Mouse (Mus musculus) embryonic fibroblast, embryonic 13.5 days (primary cell): ENCODE measurements around the gene Dnm2. TPM values are rescaled to one million over a fixed set of nuclear protein-coding genes. Genes with fewer than 3 reads are reported as not detected.

Experiments
- H3K27ac ChIP-seq: 2 replicates; pipeline ENCODE4 v1.5.1; 2012; ENCODE audit warnings: low read length, control low read depth, inconsistent platforms; ENCODE audit not compliant: insufficient read depth
- H3K4me1 ChIP-seq: 2 replicates; pipeline ENCODE4 v1.6.1; 2011; ENCODE audit warnings: low read length; ENCODE audit not compliant: control insufficient read depth, insufficient read depth
- H3K4me3 ChIP-seq: 2 replicates; pipeline ENCODE4 v1.5.1; 2011; ENCODE audit warnings: mild to moderate bottlenecking, control low read depth, low read length; ENCODE audit not compliant: insufficient read depth
- CTCF ChIP-seq: IDR thresholded peaks from 2 replicates; pipeline ENCODE4 v1.5.1; 2011; ENCODE audit warnings: mild to moderate bottlenecking, control low read depth, low read length, moderate library complexity, borderline replicate concordance; ENCODE audit not compliant: insufficient read depth
- POLR2A ChIP-seq: IDR thresholded peaks from 2 replicates; pipeline ENCODE4 v1.6.1; 2011; ENCODE audit warnings: low read depth, mild to moderate bottlenecking, control low read depth, low read length, moderate library complexity
- polyA plus RNA-seq: library from polyadenylated mRNA; stranded (reverse); fragments of >200 nt; gene quantifications from 2 replicates; pipeline ENCODE4 v1.2.4, GENCODE M21; 2011; ENCODE audit warnings: low read depth; ENCODE audit not compliant: missing spikeins, insufficient read length

Dnm2 gene
- polyA plus RNA-seq, 1 experiment: 77.2 TPM

DNA sequence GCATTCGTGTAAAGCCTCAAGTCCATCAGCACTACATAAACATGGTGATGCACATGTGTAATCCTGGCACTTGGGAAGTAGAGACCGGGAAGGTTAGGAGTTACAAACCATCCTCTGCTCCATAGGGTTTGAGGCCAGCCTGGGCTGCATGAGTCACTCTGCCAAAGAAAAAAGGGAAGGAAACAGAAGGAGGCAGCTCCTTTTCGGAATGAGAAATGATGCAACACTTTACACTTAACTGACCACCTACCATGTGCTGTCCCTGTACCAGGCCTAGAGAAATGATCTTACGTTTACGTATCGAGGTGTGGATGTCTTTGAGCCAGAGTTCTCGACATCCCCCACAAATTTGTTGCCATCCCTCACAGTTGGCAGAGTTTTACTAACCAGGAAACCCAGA lies 28.3 kb downstream of the Dnm2 start:
- TF ChIP-seq POLR2A (no peak), CTCF (no peak)
- H3K4me3 ChIP-seq: no peak overlapping the region
- peak overlapping the region; percentile 41; the same call in 1 of the 2 replicates for H3K27ac ChIP-seq
- H3K4me1 ChIP-seq: peaks cover 13% of the 10 kb centered on the region

GRCm38 (mm10) chr9:21453459-21453858 lies 28.8 kb downstream of the Dnm2 start:
- peaks cover 13% of the 10 kb centered on the region for H3K4me1 ChIP-seq
- TF ChIP-seq POLR2A (no peak), CTCF (no peak)
- no peak overlapping the region for H3K4me3 ChIP-seq
- peak overlapping the region; percentile 41; the same call in 1 of the 2 replicates for H3K27ac ChIP-seq

DNA sequence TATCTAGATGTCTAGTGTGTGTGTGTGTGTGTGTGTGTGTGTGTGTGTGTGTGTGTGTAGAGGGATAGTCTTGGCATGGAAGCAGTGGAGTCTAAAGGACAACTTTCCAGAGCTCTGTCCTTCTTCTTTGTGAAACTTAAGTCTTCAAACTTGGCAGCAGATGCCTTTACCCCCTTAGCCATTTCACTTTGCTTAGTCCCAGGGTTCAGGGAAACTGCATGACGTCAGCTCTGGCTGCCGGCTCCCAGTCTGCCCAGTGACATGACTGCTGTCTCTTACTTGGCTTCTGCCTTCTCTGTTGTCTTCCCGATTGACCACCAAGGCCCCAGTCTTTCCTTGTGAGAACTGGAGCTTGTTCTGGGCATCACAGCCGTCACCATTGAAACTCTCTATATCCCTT lies 29.8 kb downstream of the Dnm2 start:
- H3K27ac ChIP-seq: no peak overlapping the region
- no peak overlapping the region for H3K4me3 ChIP-seq
- no peak for TF ChIP-seq POLR2A
- no peak for TF ChIP-seq CTCF
- peaks cover 13% of the 10 kb centered on the region for H3K4me1 ChIP-seq

- H3K27ac ChIP-seq: no peak overlapping the region
- TF ChIP-seq POLR2A (no peak), CTCF (no peak)
- H3K4me3 ChIP-seq: no peak overlapping the region
Measured at GRCm38 (mm10) chr9:21455103-21455770, 30.5 kb downstream of the Dnm2 start.

GRCm38 (mm10) chr9:21456246-21456929 lies 31.7 kb downstream of the Dnm2 start:
- Histone ChIP-seq H3K4me3 (no peak overlapping the region), H3K4me1 (peaks cover 13% of the 10 kb centered on the region), H3K27ac (no peak overlapping the region)
- TF ChIP-seq CTCF (no peak), POLR2A (no peak)

More at GRCm38 (mm10) chr9:21455103-21455770, 30.5 kb downstream of the Dnm2 start:
- peaks cover 13% of the 10 kb centered on the region for H3K4me1 ChIP-seq

- peaks cover 7% of the 10 kb centered on the region; the same call in 1 of the 2 replicates for H3K4me1 ChIP-seq
- no peak overlapping the region for H3K4me3 ChIP-seq
- TF ChIP-seq POLR2A (no peak), CTCF (no peak)
- no peak overlapping the region for H3K27ac ChIP-seq
Measured at GRCm38 (mm10) chr9:21456930-21457634, 32.4 kb downstream of the Dnm2 start.

DNA sequence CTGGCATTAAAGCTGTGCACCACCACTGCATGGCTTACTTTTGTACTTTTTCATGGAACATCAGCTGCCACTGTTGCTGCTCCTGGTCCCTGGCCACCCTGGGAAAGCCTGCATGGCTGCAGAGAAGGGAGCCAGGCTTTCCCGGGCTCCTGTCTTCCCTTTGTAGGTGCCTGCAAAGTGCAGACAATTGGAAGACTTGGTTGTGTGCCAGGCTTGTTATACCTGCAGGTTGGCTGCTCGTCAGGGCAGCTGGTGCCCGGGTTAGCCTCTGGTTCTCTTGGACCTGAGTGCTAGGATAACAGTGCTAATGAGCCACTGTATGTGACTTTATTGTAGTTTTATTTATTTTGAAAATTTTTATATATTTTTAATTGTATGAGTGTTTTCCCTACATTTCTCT lies 34.1 kb downstream of the Dnm2 start:
- H3K4me1 ChIP-seq: peaks cover 16% of the 10 kb centered on the region
- H3K4me3 ChIP-seq: no peak overlapping the region
- TF ChIP-seq CTCF (no peak), POLR2A (no peak)
- no peak overlapping the region for H3K27ac ChIP-seq

GRCm38 (mm10) chr9:21460400-21460940 lies 35.8 kb downstream of the Dnm2 start:
- TF ChIP-seq POLR2A (no peak), CTCF (no peak)
- H3K27ac ChIP-seq: no peak overlapping the region
- H3K4me3 ChIP-seq: no peak overlapping the region
- H3K4me1 ChIP-seq: peaks cover 20% of the 10 kb centered on the region

GRCm38 (mm10) chr9:21463138-21463590 lies 38.5 kb downstream of the Dnm2 start:
- TF ChIP-seq POLR2A (no peak), CTCF (no peak)
- Histone ChIP-seq H3K4me3 (no peak overlapping the region), H3K4me1 (peaks cover 18% of the 10 kb centered on the region), H3K27ac (0 out of 2 replicates have a peak overlapping the region, but pooled peaks have one; percentile 1)
